Mouse (Mus musculus) CH12.LX (cell line): ENCODE results near the gene Cog3.

Experiments
- CHD1 ChIP-seq: IDR thresholded peaks from 2 replicates; pipeline ENCODE4 v1.6.1; 2012; ENCODE audit warnings: low read depth, low read length, improper control_type of control experiment, inconsistent platforms
- CTCF ChIP-seq, 2 experiments: IDR thresholded peaks in 1 of 2; conservative IDR thresholded peaks in 1 of 2; 2 replicates each; pipeline ENCODE4 v1.5.1; 2011 to 2012; ENCODE audit warnings: low read depth in 2 of 2, low read length in 2 of 2, improper control_type of control experiment in 1 of 2, inconsistent platforms in 1 of 2, mild to moderate bottlenecking in 1 of 2, moderate library complexity in 1 of 2
- E2F4 ChIP-seq: IDR thresholded peaks from 2 replicates; pipeline ENCODE4 v1.6.1; 2011; ENCODE audit warnings: low read depth, low read length, improper control_type of control experiment; ENCODE audit not compliant: insufficient replicate concordance
- EP300 ChIP-seq: IDR thresholded peaks from 2 replicates; pipeline ENCODE4 v1.6.1; 2011; ENCODE audit warnings: low read length, improper control_type of control experiment
- GABPA ChIP-seq: IDR thresholded peaks from 2 replicates; pipeline ENCODE4 v1.6.1; 2012; ENCODE audit warnings: low read depth, low read length, improper control_type of control experiment, inconsistent platforms; ENCODE audit not compliant: insufficient replicate concordance
- POLR2A ChIP-seq: IDR thresholded peaks from 2 replicates; pipeline ENCODE4 v1.6.1; 2011; ENCODE audit warnings: low read depth, mild to moderate bottlenecking, improper control_type of control experiment, low read length
- RCOR1 ChIP-seq: conservative IDR thresholded peaks from 2 replicates; pipeline ENCODE4 v1.6.1; 2012; ENCODE audit warnings: low read depth, mild to moderate bottlenecking, inconsistent platforms, low read length, improper control_type of control experiment
- USF1 ChIP-seq: IDR thresholded peaks from 2 replicates; pipeline ENCODE4 v1.6.1; 2014; ENCODE audit warnings: low read depth, mild to moderate bottlenecking, inconsistent platforms, low read length, improper control_type of control experiment

GRCm38 (mm10) chr14:75690428-75690827 lies 63.9 kb downstream of the Cog3 start:
- TF ChIP-seq EP300 (no peak), CTCF (conservative IDR thresholded peaks at IDR 0.05 in 1 of 2, IDR thresholded peaks at IDR 0.05 in 1 of 2; ENCODE audit: low read depth in 2 of 2, low read length in 2 of 2) (no peak), GABPA (no peak), POLR2A (no peak), RCOR1 (no peak), E2F4 (no peak), CHD1 (no peak), USF1 (no peak)
